Comparison of ENCODE assay signal across 14 mouse cellular contexts in the genomic region with DNA sequence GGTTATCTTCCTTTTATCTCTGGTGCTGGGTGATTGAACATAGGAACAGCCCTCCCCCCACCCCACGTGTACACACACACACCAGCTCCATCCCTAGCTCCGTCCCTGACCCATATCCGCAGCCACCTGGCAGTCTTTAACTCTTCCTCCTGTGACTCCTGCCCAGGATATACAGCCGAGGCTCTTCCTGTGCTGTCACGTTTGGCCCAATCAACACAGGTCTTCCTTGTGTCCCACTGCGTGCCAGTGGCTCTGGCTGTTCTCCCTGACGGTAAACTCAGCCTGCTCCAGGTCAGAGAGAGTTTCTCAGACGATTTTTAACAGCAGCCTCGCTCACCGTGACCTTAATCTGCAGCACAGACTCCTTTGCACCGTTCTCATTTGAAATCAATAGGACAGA.
DNase-seq lines count a peak whose midpoint lies in the region; ATAC-seq and TF ChIP-seq lines count a peak whose summit lies in the region.
"Had no signal": no experiment of that assay in that cellular context is flagged by ENCODE, and none has a peak within 500 bp of the region (broad histone marks: within the 10 kb centered on the region; RNA-seq: fewer than 3 reads in every experiment).

No protein-coding gene starts in this region.

- peaks cover 61% of the 10 kb centered on the region for H3K4me1 ChIP-seq in heart, adult 2 months (ENCODE audit: control insufficient read depth, insufficient read depth, low read length)
- peaks cover 89% of the 10 kb centered on the region for H3K4me1 ChIP-seq in heart, embryonic 12.5 days (replicated peaks)
- H3K4me1 ChIP-seq in neural tube, embryonic 13.5 days (replicated peaks): peaks cover 81% of the 10 kb centered on the region
- H3K4me1 ChIP-seq in neural tube, embryonic 15.5 days: peaks cover 53% of the 10 kb centered on the region
- H3K4me1 ChIP-seq in midbrain, embryonic 14.5 days (ENCODE audit: control insufficient read depth, insufficient read depth, low read length): peaks cover 32% of the 10 kb centered on the region

- no peak overlapping the region for H3K4me3 ChIP-seq in heart, adult 2 months
- no peak overlapping the region for H3K4me3 ChIP-seq in heart, embryonic 12.5 days
- H3K4me3 ChIP-seq in neural tube, embryonic 13.5 days: no peak overlapping the region
- no peak overlapping the region for H3K4me3 ChIP-seq in neural tube, embryonic 15.5 days (replicated peaks)
- no peak overlapping the region for H3K4me3 ChIP-seq in midbrain, embryonic 14.5 days (replicated peaks; ENCODE audit: low read depth, low read length)
- H3K4me3 ChIP-seq: left cerebral cortex, adult 2 months; liver, embryonic 12.5 days; stomach, embryonic 15.5 days had no signal

- no peak for TF ChIP-seq EP300 in heart, adult 2 months (IDR thresholded peaks at IDR 0.05; ENCODE audit: insufficient read depth, low read depth, low read length)

- H3K79me2 ChIP-seq in heart, adult 2 months (replicated peaks; ENCODE audit: control insufficient read depth, insufficient read depth, low read length): no peaks in the 10 kb centered on the region; the same call in 1 of the 2 replicates

- H3K4me2 ChIP-seq in heart, embryonic 12.5 days: no peak overlapping the region
- H3K4me2 ChIP-seq in neural tube, embryonic 13.5 days: no peak overlapping the region
- H3K4me2 ChIP-seq in neural tube, embryonic 15.5 days: no peak overlapping the region
- H3K4me2 ChIP-seq in midbrain, embryonic 14.5 days (ENCODE audit: low read length): no peak overlapping the region
- H3K4me2 ChIP-seq: liver, embryonic 12.5 days; stomach, embryonic 15.5 days had no signal

- H3K9ac ChIP-seq in heart, adult 2 months (ENCODE audit: low read depth, low read length): no peak overlapping the region
- no peak overlapping the region for H3K9ac ChIP-seq in heart, embryonic 12.5 days
- peak overlapping the region; percentile 26; the same call in 1 of the 2 replicates for H3K9ac ChIP-seq in neural tube, embryonic 13.5 days
- no peak overlapping the region for H3K9ac ChIP-seq in neural tube, embryonic 15.5 days (replicated peaks)
- peak overlapping the region; percentile 20; the same call in 1 of the 2 replicates for H3K9ac ChIP-seq in midbrain, embryonic 14.5 days (replicated peaks; ENCODE audit: low read length)
- H3K9ac ChIP-seq: liver, embryonic 12.5 days; stomach, embryonic 15.5 days had no signal

- H3K27me3 ChIP-seq in heart, adult 2 months (ENCODE audit: control insufficient read depth, insufficient read depth, low read length): no peaks in the 10 kb centered on the region
- H3K27me3 ChIP-seq in heart, embryonic 12.5 days (replicated peaks): no peaks in the 10 kb centered on the region
- H3K27me3 ChIP-seq in neural tube, embryonic 13.5 days: no peaks in the 10 kb centered on the region
- H3K27me3 ChIP-seq in neural tube, embryonic 15.5 days (replicated peaks): no peaks in the 10 kb centered on the region
- H3K27me3 ChIP-seq in midbrain, embryonic 14.5 days (ENCODE audit: control insufficient read depth, insufficient read depth, low read length): no peaks in the 10 kb centered on the region
- H3K27me3 ChIP-seq: liver, embryonic 12.5 days; stomach, embryonic 15.5 days had no signal

- DNase-seq in heart, adult 2 months: peak in 1 of 2 experiments; percentile 28
- DNase-seq in cerebellum, postnatal 36 days: peak; percentile 43 to 50
- DNase-seq in midbrain, embryonic 14.5 days: peak; percentile 38
- no peak for DNase-seq in layer of hippocampus, postnatal 10 days (ENCODE audit: low spot score in 2 of 2)
- DNase-seq: kidney, adult 8-10 months; lung, postnatal 14 days had no signal

- TF ChIP-seq POLR2A in heart, adult 2 months (IDR thresholded peaks at IDR 0.05; ENCODE audit: insufficient read depth, low read depth, low read length): no peak

- peak overlapping the region; percentile 74 for H3K27ac ChIP-seq in heart, adult 2 months
- H3K27ac ChIP-seq in heart, embryonic 12.5 days (ENCODE audit: poor library complexity, severe bottlenecking): no peak overlapping the region
- peak overlapping the region; percentile 23; the same call in 1 of the 2 replicates for H3K27ac ChIP-seq in neural tube, embryonic 13.5 days (replicated peaks)
- no peak overlapping the region; the same call in 1 of the 2 replicates for H3K27ac ChIP-seq in neural tube, embryonic 15.5 days (replicated peaks)
- H3K27ac ChIP-seq in midbrain, embryonic 14.5 days (replicated peaks; ENCODE audit: low read depth, low read length): no peak overlapping the region; the same call in 1 of the 2 replicates
- H3K27ac ChIP-seq: left cerebral cortex, adult 2 months; liver, embryonic 12.5 days; stomach, embryonic 15.5 days had no signal

- no peak for ATAC-seq in heart, embryonic 12.5 days (ENCODE audit: insufficient number of reproducible peaks, low FRiP score)
- ATAC-seq in neural tube, embryonic 13.5 days (ENCODE audit: low read depth): no peak
- ATAC-seq in neural tube, embryonic 15.5 days (ENCODE audit: low FRiP score): no peak
- ATAC-seq in midbrain, embryonic 14.5 days (ENCODE audit: low FRiP score, low TSS enrichment): no peak
- no peak for ATAC-seq in erythroid progenitor cell, adult 5-6 weeks (replicated peaks; ENCODE audit: low FRiP score, poor library complexity, severe bottlenecking)
- ATAC-seq: CD4-positive, CD25-positive, alpha-beta regulatory T cell, adult 4 months; liver, embryonic 12.5 days had no signal

- intact Hi-C loops in heart, adult 2 months (cut with DNase I): no loop called here

- 26% methylated on average over 11 of the region's 11 CpGs for WGBS in heart, adult 2 months
- 60% methylated on average over 11 of the region's 11 CpGs for WGBS in heart, embryonic 12.5 days
- WGBS in neural tube, embryonic 13.5 days: 51% methylated on average over 11 of the region's 11 CpGs
- 53% methylated on average over 11 of the region's 11 CpGs for WGBS in neural tube, embryonic 15.5 days
- 32% methylated on average over 11 of the region's 11 CpGs for WGBS in midbrain, embryonic 14.5 days

- H3K9me3 ChIP-seq in heart, embryonic 12.5 days (replicated peaks): no peaks in the 10 kb centered on the region
- no peaks in the 10 kb centered on the region for H3K9me3 ChIP-seq in neural tube, embryonic 13.5 days
- no peaks in the 10 kb centered on the region for H3K9me3 ChIP-seq in neural tube, embryonic 15.5 days (replicated peaks)
- no peaks in the 10 kb centered on the region for H3K9me3 ChIP-seq in midbrain, embryonic 14.5 days (ENCODE audit: control insufficient read depth, low read length)
- H3K9me3 ChIP-seq: liver, embryonic 12.5 days; stomach, embryonic 15.5 days had no signal

- no peak for TF ChIP-seq CTCF in heart, adult 2 months (IDR thresholded peaks at IDR 0.05)

- H3K36me3 ChIP-seq in heart, adult 2 months (ENCODE audit: control insufficient read depth, insufficient read depth, low read length): peaks cover 6% of the 10 kb centered on the region; the same call in 1 of the 2 replicates
- no peaks in the 10 kb centered on the region for H3K36me3 ChIP-seq in heart, embryonic 12.5 days
- no peaks in the 10 kb centered on the region for H3K36me3 ChIP-seq in neural tube, embryonic 13.5 days
- no peaks in the 10 kb centered on the region for H3K36me3 ChIP-seq in neural tube, embryonic 15.5 days
- H3K36me3 ChIP-seq in midbrain, embryonic 14.5 days (ENCODE audit: control insufficient read depth, insufficient read depth, low read length): no peaks in the 10 kb centered on the region
- H3K36me3 ChIP-seq: liver, embryonic 12.5 days; stomach, embryonic 15.5 days had no signal

Comparison
In these comparisons a context has a peak if more than half of its experiments do, and no peak if none do; other contexts are left out.
1. H3K27ac ChIP-seq: peak in heart, adult 2 months (single experiment) and neural tube, embryonic 13.5 days (single experiment); none in heart, embryonic 12.5 days (single experiment), neural tube, embryonic 15.5 days (single experiment) and midbrain, embryonic 14.5 days (single experiment).
2. H3K9ac ChIP-seq: peak in neural tube, embryonic 13.5 days (single experiment) and midbrain, embryonic 14.5 days (single experiment); none in heart, adult 2 months (single experiment), heart, embryonic 12.5 days (single experiment) and neural tube, embryonic 15.5 days (single experiment).
3. DNase-seq: peak in cerebellum, postnatal 36 days (2 of 2) and midbrain, embryonic 14.5 days (single experiment); none in layer of hippocampus, postnatal 10 days (0 of 2).